Mouse (Mus musculus) intestine, embryonic 16.5 days (tissue): ENCODE measurements around the gene Mast4. TPM values are rescaled to one million over a fixed set of nuclear protein-coding genes. Genes with fewer than 3 reads are reported as not detected.
A peak's percentile ranks its signal among the peaks of the same experiment; 100 is the strongest.

Source experiments
- ATAC-seq: fragments of 200-750 bp; cut with Nextera tagmentation; 2 replicates; pipeline ENCODE4 v1.8.0; 2017; ENCODE audit warnings: moderate TSS enrichment, moderate library complexity
- H3K27ac ChIP-seq: fragments of 300-500 bp; sonication (generic); 2 replicates; pipeline ENCODE4 v1.5.1; 2014; ENCODE audit warnings: mild to moderate bottlenecking, low read length
- H3K27me3 ChIP-seq: fragments of 300-500 bp; sonication (generic); replicated peaks from 2 replicates; pipeline ENCODE4 v1.6.1; 2014; ENCODE audit warnings: low read length, control low read depth, mixed read lengths; ENCODE audit not compliant: control insufficient read depth, insufficient read depth
- H3K36me3 ChIP-seq: fragments of 300-500 bp; sonication (generic); 2 replicates; pipeline ENCODE4 v1.6.1; 2014; ENCODE audit warnings: low read length, control low read depth; ENCODE audit not compliant: control insufficient read depth, insufficient read depth
- H3K4me1 ChIP-seq: fragments of 300-500 bp; sonication (generic); 2 replicates; pipeline ENCODE4 v1.6.1; 2014; ENCODE audit warnings: low read length, control low read depth, mixed read lengths; ENCODE audit not compliant: control insufficient read depth, insufficient read depth
- H3K4me2 ChIP-seq: fragments of 300-500 bp; sonication (generic); 2 replicates; pipeline ENCODE4 v1.6.1; 2014; ENCODE audit warnings: low read depth, low read length, control low read depth
- H3K4me3 ChIP-seq: fragments of 300-500 bp; sonication (generic); 2 replicates; pipeline ENCODE4 v1.5.1; 2014; ENCODE audit warnings: mild to moderate bottlenecking, low read length
- H3K9ac ChIP-seq: fragments of 300-500 bp; sonication (generic); 2 replicates; pipeline ENCODE4 v1.6.1; 2014; ENCODE audit warnings: low read depth, low read length
- H3K9me3 ChIP-seq: fragments of 300-500 bp; sonication (generic); 2 replicates; pipeline ENCODE4 v1.6.1; 2016; ENCODE audit warnings: low read length, control low read depth; ENCODE audit not compliant: control insufficient read depth
- WGBS: fragments of 180-500 bp; shearing (Covaris S2); extraction: QIAGEN DNeasy Blood & Tissue Kit; methylation state at CpG from one replicate; pipeline ENCODE4 v1.1.7; 2014; 5-methylcytosine and 5-hydroxymethylcytosine counted together
- polyA plus RNA-seq: library from polyadenylated mRNA; unstranded; fragments of >200 nt; fragmentation: Nextera tagmentation; extraction: Ambion mirVana; gene quantifications from 2 replicates; pipeline ENCODE4 v1.2.1, GENCODE M21; 2015

Mast4 gene
- polyA plus RNA-seq, 1 experiment from 2014 or later = 15.1 TPM

GRCm38 (mm10) chr13:102886788-102887187 lies 447.5 kb downstream of the Mast4 start:
- no peak overlapping the region for H3K4me3 ChIP-seq
- no peaks in the 10 kb centered on the region for H3K27me3 ChIP-seq
- ATAC-seq = no peak
- peaks cover 19% of the 10 kb centered on the region for H3K4me1 ChIP-seq
- H3K9me3 ChIP-seq = no peaks in the 10 kb centered on the region
- no peak overlapping the region for H3K9ac ChIP-seq
- H3K36me3 ChIP-seq = no peaks in the 10 kb centered on the region
- no peak overlapping the region for H3K27ac ChIP-seq
- 69% methylated on average over 8 of the region's 8 CpGs for WGBS
- no peak overlapping the region for H3K4me2 ChIP-seq

DNA sequence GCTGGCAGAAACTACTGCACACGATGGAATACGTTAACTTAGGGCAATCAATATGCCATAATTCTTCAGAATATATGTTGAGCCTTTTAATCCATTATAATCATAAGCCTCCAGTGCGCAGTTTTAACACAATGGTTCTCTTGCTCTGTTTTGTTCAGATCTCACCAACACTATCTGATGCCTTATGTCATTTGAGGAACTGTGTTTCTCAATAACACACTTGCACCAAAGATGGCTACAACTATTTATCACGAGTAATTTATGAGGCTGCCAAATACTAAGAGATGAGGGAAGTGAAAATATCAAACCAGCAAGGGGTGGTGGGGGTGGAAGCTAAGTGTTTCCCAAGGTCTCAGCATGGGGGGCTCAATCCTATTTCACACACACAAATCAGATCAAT lies 448.1 kb downstream of the Mast4 start:
- H3K27me3 ChIP-seq = no peaks in the 10 kb centered on the region
- H3K9me3 ChIP-seq = no peaks in the 10 kb centered on the region
- 68% methylated on average over 4 of the region's 4 CpGs for WGBS
- H3K4me2 ChIP-seq = no peak overlapping the region
- ATAC-seq = no peak
- H3K4me3 ChIP-seq = no peak overlapping the region
- no peak overlapping the region for H3K27ac ChIP-seq
- H3K4me1 ChIP-seq = peaks cover 19% of the 10 kb centered on the region
- no peaks in the 10 kb centered on the region for H3K36me3 ChIP-seq
- no peak overlapping the region for H3K9ac ChIP-seq

DNA sequence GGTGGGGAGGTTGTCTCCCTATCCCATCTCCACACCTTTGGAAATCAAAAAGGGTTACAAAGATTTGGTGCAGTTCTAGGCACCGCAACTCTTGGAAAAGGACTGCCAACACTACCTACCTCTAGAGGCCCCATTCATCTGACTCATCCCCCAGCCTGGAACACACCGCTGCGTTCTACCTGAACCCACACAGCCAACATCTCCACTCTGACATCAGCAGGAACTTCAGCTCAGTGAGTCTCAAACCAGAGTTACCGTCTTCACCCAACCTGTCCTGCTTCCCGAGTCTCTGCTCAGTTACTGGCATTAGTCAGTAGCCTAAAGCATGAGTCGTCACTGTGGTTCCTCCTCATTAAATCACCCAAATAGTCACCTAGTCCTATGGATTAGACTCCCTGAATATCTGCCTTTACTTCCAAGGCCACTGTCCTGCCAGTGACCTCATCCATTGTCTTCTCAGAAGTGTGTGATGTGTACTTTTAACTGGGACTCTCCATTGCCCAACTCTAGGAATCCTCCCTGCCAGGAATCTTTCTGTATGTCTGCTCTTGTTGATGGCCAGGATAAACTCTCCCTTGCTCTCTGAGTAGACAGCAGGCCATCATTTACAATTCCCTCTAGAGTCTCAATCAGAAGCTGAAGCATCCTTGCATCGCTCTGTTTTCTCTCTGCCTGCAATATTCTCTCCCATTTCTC lies 453.8 kb downstream of the Mast4 start:
- H3K27me3 ChIP-seq = no peaks in the 10 kb centered on the region
- 88% methylated on average over 7 of the region's 7 CpGs for whole genome bisulfite sequencing
- H3K9ac ChIP-seq = no peak overlapping the region
- ATAC-seq = no peak
- H3K4me3 ChIP-seq = no peak overlapping the region
- H3K27ac ChIP-seq = no peak overlapping the region
- H3K9me3 ChIP-seq = no peaks in the 10 kb centered on the region
- H3K4me1 ChIP-seq = peaks cover 14% of the 10 kb centered on the region
- no peaks in the 10 kb centered on the region for H3K36me3 ChIP-seq
- no peak overlapping the region for H3K4me2 ChIP-seq

DNA sequence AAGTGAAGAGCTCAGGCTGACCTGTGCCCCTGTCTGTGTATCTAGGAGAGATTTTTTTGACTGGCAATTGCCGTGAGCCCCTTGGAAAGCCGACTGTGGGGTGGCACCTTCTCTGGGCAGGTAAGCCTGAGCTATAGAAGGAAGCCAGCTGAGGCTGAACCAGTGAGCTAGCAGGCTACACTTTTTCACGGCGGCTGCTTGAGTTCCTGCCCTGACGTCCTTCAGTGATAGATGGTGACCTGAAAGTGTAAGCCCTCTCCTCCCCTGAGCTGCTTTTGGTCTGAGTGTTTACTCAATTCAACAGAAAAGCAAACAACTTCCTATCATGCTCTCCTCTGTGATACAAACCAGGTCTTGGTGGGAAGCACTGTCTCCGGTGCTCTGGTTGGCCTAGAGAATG lies 455.7 kb downstream of the Mast4 start:
- ATAC-seq = 0 out of 2 replicates have a peak, but pooled peaks have one; percentile 8
- Histone ChIP-seq H3K4me3 (no peak overlapping the region), H3K36me3 (no peaks in the 10 kb centered on the region), H3K27ac (no peak overlapping the region), H3K4me2 (no peak overlapping the region), H3K4me1 (peaks cover 20% of the 10 kb centered on the region), H3K9me3 (no peaks in the 10 kb centered on the region), H3K9ac (no peak overlapping the region), H3K27me3 (no peaks in the 10 kb centered on the region)
- 31% methylated on average over 6 of the region's 6 CpGs for WGBS

DNA sequence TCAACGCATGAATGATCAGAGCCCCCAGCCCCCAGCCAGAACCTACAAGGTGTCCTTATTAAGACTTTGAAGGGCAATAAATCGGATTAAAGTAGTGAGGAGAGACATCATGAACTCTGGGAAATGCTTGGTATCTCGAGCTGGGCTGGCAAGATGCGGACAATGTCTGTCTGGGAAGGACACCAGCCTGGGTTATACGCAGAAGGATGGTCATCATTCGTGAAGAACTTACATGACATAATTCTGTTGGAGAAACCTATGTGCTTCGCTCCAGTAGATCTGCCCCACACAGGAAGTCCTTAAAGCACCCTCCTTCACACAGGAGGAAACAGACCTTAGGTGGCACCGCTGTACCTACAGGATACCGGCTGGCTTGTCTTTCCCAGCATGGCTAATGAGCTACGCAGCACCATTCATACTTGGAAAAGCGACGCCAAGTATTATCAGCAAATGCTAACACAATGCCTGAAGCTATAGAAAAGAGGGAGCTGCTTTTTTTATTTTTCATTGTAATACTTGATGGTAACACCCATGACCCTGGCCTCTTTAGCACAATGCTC lies 456.5 kb downstream of the Mast4 start:
- 77% methylated on average over 12 of the region's 12 CpGs for WGBS
- no peak overlapping the region for H3K4me2 ChIP-seq
- H3K27ac ChIP-seq = no peak overlapping the region
- no peak overlapping the region for H3K4me3 ChIP-seq
- no peaks in the 10 kb centered on the region for H3K9me3 ChIP-seq
- peaks cover 20% of the 10 kb centered on the region for H3K4me1 ChIP-seq
- no peak overlapping the region for H3K9ac ChIP-seq
- H3K36me3 ChIP-seq = no peaks in the 10 kb centered on the region
- ATAC-seq = no peak
- H3K27me3 ChIP-seq = no peaks in the 10 kb centered on the region

DNA sequence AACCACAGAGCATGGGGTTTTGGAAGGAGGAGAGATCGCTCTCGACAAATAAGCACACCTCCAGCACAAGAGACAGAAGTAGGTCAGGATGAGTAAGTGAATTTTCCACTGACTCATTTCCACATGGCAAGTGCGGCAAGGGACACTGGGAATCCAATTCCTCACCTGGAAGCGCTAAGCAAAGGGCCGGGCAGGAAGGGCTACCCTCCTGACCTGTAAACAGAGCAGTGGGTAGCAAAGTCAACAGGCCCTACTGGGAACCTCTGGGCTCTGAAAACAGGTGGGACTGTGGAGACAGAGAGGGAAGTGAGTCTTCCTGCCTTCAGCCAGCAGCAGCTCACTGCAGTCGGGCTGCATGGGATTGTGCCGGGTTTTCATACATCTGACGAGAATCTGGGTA lies 457.1 kb downstream of the Mast4 start:
- WGBS = 47% methylated on average over 8 of the region's 8 CpGs
- no peak overlapping the region for H3K9ac ChIP-seq
- ATAC-seq = 0 out of 2 replicates have a peak, but pooled peaks have one; percentile 24
- H3K4me3 ChIP-seq = no peak overlapping the region
- no peaks in the 10 kb centered on the region for H3K27me3 ChIP-seq
- no peaks in the 10 kb centered on the region for H3K36me3 ChIP-seq
- H3K4me1 ChIP-seq = peaks cover 20% of the 10 kb centered on the region
- no peak overlapping the region for H3K27ac ChIP-seq
- no peaks in the 10 kb centered on the region for H3K9me3 ChIP-seq
- H3K4me2 ChIP-seq = no peak overlapping the region

GRCm38 (mm10) chr13:102875520-102875919 lies 458.8 kb downstream of the Mast4 start:
- peaks cover 20% of the 10 kb centered on the region for H3K4me1 ChIP-seq
- ATAC-seq = no peak

GRCm38 (mm10) chr13:102875144-102875476 lies 459.2 kb downstream of the Mast4 start:
- Histone ChIP-seq H3K27ac (no peak overlapping the region), H3K4me3 (no peak overlapping the region), H3K9ac (no peak overlapping the region), H3K36me3 (no peaks in the 10 kb centered on the region), H3K4me2 (no peak overlapping the region), H3K27me3 (no peaks in the 10 kb centered on the region), H3K4me1 (peaks cover 20% of the 10 kb centered on the region), H3K9me3 (no peaks in the 10 kb centered on the region)
- no peak for ATAC-seq
- WGBS = 52% methylated on average over 3 of the region's 3 CpGs

More at GRCm38 (mm10) chr13:102875520-102875919, 458.8 kb downstream of the Mast4 start:
- Histone ChIP-seq H3K4me2 (no peak overlapping the region), H3K27me3 (no peaks in the 10 kb centered on the region), H3K9ac (no peak overlapping the region), H3K36me3 (no peaks in the 10 kb centered on the region), H3K9me3 (no peaks in the 10 kb centered on the region), H3K4me3 (no peak overlapping the region), H3K27ac (no peak overlapping the region)
- 60% methylated on average over 8 of the region's 8 CpGs for WGBS

DNA sequence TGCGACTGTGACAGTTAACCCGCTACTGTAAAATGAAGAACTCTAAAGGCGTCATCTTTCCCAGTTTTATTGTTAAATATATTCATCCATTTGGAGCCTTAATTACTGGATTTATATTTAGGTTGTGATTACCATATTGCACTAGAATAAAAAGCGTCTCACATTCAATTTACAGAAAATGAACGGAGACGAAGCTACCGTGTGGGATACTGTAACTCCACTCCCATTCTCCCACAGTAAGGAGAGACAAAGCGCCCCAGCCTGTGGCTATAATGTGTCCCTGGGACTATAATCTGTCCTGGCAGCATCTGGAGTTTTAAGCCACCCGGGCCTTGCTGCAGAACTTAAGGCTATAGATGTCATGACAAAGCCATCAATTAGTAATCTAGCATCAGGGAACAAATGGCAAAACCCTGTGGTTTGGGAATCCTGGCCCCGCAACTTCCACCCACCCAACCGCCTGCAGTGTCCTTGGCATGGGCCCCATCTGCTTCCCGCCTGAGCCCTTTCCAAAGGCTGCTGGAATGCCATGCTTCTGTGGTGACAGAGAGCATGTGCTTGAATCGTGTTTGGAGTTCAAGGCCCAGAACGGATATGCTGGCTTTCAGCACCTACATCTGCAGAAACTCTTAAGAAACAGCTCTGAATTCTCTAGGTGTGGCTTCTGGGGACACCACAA lies 459.7 kb downstream of the Mast4 start:
- Histone ChIP-seq H3K4me3 (no peak overlapping the region), H3K4me2 (no peak overlapping the region), H3K4me1 (peaks cover 20% of the 10 kb centered on the region), H3K36me3 (no peaks in the 10 kb centered on the region), H3K27me3 (no peaks in the 10 kb centered on the region), H3K9ac (no peak overlapping the region), H3K9me3 (no peaks in the 10 kb centered on the region), H3K27ac (no peak overlapping the region)
- no peak for ATAC-seq
- WGBS = 79% methylated on average over 14 of the region's 14 CpGs
